Mouse (Mus musculus): Measurements from ENCODE around the gene Derl3. TPM values are rescaled to one million over a fixed set of nuclear protein-coding genes. Genes with fewer than 3 reads are reported as not detected.

Derl3 gene
- polyA plus RNA-seq, 1 experiment from 2014 or later = 2.7 TPM

DNA sequence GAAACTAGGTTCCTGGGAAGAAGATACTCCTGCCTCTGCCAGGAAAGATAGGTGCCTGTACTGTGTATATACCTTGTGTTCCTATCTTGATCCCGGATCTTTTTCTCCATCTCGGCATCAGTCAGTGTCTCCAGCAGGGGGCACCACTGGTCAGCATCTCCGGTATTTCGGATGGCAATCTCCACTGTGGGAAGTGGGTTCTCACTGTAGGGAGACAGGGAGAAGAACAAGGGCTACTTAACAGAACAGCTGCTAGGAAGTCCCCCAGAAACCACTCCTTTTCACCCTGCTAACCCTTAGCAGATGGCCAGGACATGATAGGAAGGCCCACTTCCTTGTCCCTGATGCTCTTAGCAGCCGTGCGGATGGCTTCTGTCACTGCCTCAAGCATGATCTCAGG, 4.2 kb downstream of the Derl3 start:
- ATAC-seq (ENCODE audit: low FRiP score, low read depth) = no peak
- Histone ChIP-seq H3K9me3 (no peaks in the 10 kb centered on the region), H3K4me1 (peaks cover 13% of the 10 kb centered on the region), H3K36me3 (peaks cover 72% of the 10 kb centered on the region), H3K4me2 (replicated peaks) (no peak overlapping the region), H3K9ac (no peak overlapping the region), H3K27ac (no peak overlapping the region), H3K4me3 (no peak overlapping the region), H3K27me3 (replicated peaks) (no peaks in the 10 kb centered on the region)
- WGBS = 46% methylated on average over 6 of the region's 6 CpGs

GRCm38 (mm10) chr10:75898039-75898564, 4.9 kb downstream of the Derl3 start:
- Histone ChIP-seq H3K9ac (no peak overlapping the region), H3K9me3 (no peaks in the 10 kb centered on the region), H3K27me3 (replicated peaks) (no peaks in the 10 kb centered on the region), H3K4me3 (no peak overlapping the region), H3K36me3 (peaks cover 80% of the 10 kb centered on the region), H3K4me1 (peaks cover 13% of the 10 kb centered on the region), H3K4me2 (replicated peaks) (no peak overlapping the region), H3K27ac (no peak overlapping the region)
- no peak for ATAC-seq (ENCODE audit: low FRiP score, low read depth)
- 78% methylated on average over 6 of the region's 6 CpGs for WGBS

DNA sequence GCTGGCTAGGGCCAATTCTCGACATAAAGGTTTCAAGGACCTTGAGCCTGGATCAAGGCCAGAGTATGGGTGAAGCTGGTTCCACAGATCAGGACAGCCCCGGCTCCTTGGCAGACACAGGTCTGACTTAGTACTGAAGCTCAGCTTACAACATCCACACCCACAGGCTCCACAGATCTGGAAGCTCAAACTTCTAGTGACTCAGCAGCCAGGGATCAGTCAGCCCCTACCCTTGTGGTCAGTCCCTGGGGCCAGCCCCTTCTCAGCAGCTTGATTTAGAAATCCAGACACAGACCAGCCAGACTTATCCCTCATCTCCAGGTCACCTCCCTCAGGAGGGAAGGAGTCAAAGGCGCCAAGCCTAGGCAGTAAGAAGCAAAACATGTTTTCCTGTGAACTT, 5.6 kb downstream of the Derl3 start:
- peaks cover 87% of the 10 kb centered on the region for H3K36me3 ChIP-seq
- peaks cover 6% of the 10 kb centered on the region; the same call in 1 of the 2 replicates for H3K4me1 ChIP-seq
- no peak for ATAC-seq (ENCODE audit: low FRiP score, low read depth)
- H3K9ac ChIP-seq = no peak overlapping the region
- H3K4me2 ChIP-seq (replicated peaks) = no peak overlapping the region
- H3K27ac ChIP-seq = no peak overlapping the region
- H3K9me3 ChIP-seq = no peaks in the 10 kb centered on the region
- H3K27me3 ChIP-seq (replicated peaks) = no peaks in the 10 kb centered on the region
- WGBS = 76% methylated on average over 3 of the region's 3 CpGs
- H3K4me3 ChIP-seq = no peak overlapping the region

GRCm38 (mm10) chr10:75904391-75904790, 11.2 kb downstream of the Derl3 start:
- Histone ChIP-seq H3K4me3 (no peak overlapping the region), H3K36me3 (peaks cover 90% of the 10 kb centered on the region), H3K9ac (no peak overlapping the region), H3K27me3 (replicated peaks) (no peaks in the 10 kb centered on the region), H3K4me1 (no peaks in the 10 kb centered on the region), H3K27ac (no peak overlapping the region), H3K9me3 (no peaks in the 10 kb centered on the region), H3K4me2 (replicated peaks) (no peak overlapping the region)
- ATAC-seq (ENCODE audit: low FRiP score, low read depth) = no peak
- WGBS = 91% methylated on average over 5 of the region's 5 CpGs

DNA sequence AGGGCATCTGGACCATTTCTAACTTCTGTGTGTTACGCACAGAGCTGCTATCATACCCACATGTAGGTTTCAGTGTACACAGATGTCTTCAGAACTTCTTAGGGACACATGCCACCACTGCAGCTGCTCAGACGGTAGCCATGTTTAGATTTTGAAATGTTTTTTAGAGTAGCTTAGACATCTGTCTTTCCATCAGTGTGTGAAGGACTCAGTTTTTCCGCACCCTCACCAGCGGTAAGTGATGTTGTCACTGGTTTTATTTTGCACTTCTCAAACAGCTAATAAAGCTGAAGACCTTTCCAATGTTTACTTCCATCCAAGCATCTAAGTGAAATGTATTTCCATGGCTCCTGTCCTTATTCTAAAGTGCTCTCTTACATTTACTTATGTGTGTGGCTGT, 13.7 kb downstream of the Derl3 start:
- no peak overlapping the region for H3K27ac ChIP-seq
- ATAC-seq (ENCODE audit: low FRiP score, low read depth) = no peak
- H3K27me3 ChIP-seq (replicated peaks) = no peaks in the 10 kb centered on the region
- no peak overlapping the region for H3K4me2 ChIP-seq (replicated peaks)
- no peaks in the 10 kb centered on the region for H3K4me1 ChIP-seq
- no peak overlapping the region for H3K4me3 ChIP-seq
- peaks cover 92% of the 10 kb centered on the region for H3K36me3 ChIP-seq
- 97% methylated on average over 4 of the region's 4 CpGs for whole genome bisulfite sequencing
- H3K9ac ChIP-seq = no peak overlapping the region
- no peaks in the 10 kb centered on the region for H3K9me3 ChIP-seq

DNA sequence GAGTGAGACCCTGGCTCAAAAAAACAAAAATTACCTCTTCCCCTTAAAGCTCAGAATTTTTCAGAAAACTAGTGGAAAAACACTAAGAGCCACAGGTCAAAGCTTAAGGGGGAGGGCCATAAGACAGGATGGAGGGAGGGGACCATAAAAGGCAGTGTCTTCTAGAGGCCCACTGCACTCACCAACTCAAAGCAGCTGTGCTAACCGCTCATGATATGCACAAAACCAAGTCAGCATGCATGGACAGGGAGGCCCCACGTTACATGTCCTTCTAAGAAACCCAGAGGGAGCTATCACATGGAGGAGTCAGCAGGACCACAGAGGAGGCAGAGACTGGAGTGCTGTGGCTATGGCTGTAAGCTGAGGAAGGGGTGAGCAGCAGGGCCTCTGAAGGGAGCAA, 17.5 kb downstream of the Derl3 start:
- no peaks in the 10 kb centered on the region for H3K27me3 ChIP-seq (replicated peaks)
- H3K9me3 ChIP-seq = no peaks in the 10 kb centered on the region
- H3K4me1 ChIP-seq = no peaks in the 10 kb centered on the region
- no peak overlapping the region for H3K27ac ChIP-seq
- 88% methylated on average over 2 of the region's 2 CpGs for WGBS
- peaks cover 81% of the 10 kb centered on the region for H3K36me3 ChIP-seq
- H3K9ac ChIP-seq = no peak overlapping the region
- no peak for ATAC-seq (ENCODE audit: low FRiP score, low read depth)
- H3K4me3 ChIP-seq = no peak overlapping the region
- H3K4me2 ChIP-seq (replicated peaks) = no peak overlapping the region

GRCm38 (mm10) chr10:75913013-75913589, 19.9 kb downstream of the Derl3 start:
- Histone ChIP-seq H3K4me3 (no peak overlapping the region), H3K27ac (no peak overlapping the region), H3K9ac (no peak overlapping the region), H3K4me2 (replicated peaks) (no peak overlapping the region), H3K9me3 (no peaks in the 10 kb centered on the region), H3K27me3 (replicated peaks) (no peaks in the 10 kb centered on the region), H3K4me1 (peaks cover 4% of the 10 kb centered on the region; the same call in 1 of the 2 replicates), H3K36me3 (peaks cover 69% of the 10 kb centered on the region)
- no peak for ATAC-seq (ENCODE audit: low FRiP score, low read depth)
- WGBS = 78% methylated on average over 6 of the region's 6 CpGs

DNA sequence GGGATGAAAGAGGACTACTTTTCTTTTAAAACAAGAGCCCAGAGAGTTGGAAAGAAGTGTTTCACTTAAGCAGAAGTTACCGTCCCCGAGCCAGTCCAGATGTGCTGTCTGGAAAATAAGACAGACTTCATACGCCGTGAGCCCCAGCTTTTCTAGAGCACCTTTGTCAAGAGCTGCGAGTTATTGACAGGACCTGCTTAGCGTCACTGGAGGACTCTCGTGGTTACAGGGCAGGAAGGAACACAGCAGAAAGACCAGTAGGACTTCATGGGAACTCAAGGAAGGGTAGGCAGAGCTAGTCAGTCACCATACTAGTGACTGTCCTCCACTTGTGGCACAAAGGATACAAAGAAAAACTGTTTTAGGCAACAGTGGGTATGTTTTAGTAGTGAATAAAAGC, 22.3 kb downstream of the Derl3 start:
- Histone ChIP-seq H3K27me3 (replicated peaks) (no peaks in the 10 kb centered on the region), H3K4me2 (replicated peaks) (no peak overlapping the region), H3K4me1 (peaks cover 26% of the 10 kb centered on the region), H3K27ac (no peak overlapping the region), H3K4me3 (no peak overlapping the region), H3K9me3 (no peaks in the 10 kb centered on the region), H3K9ac (no peak overlapping the region), H3K36me3 (peaks cover 52% of the 10 kb centered on the region)
- no peak for ATAC-seq (ENCODE audit: low FRiP score, low read depth)
- WGBS = 90% methylated on average over 7 of the region's 7 CpGs

GRCm38 (mm10) chr10:75916840-75917239, 23.6 kb downstream of the Derl3 start:
- peaks cover 40% of the 10 kb centered on the region for H3K36me3 ChIP-seq
- no peak overlapping the region for H3K4me3 ChIP-seq
- no peak overlapping the region for H3K27ac ChIP-seq
- H3K4me1 ChIP-seq = peaks cover 28% of the 10 kb centered on the region
- H3K4me2 ChIP-seq (replicated peaks) = no peak overlapping the region
- ATAC-seq (ENCODE audit: low FRiP score, low read depth) = no peak
- H3K9me3 ChIP-seq = no peaks in the 10 kb centered on the region
- no peaks in the 10 kb centered on the region for H3K27me3 ChIP-seq (replicated peaks)
- 79% methylated on average over 8 of the region's 8 CpGs for WGBS
- no peak overlapping the region for H3K9ac ChIP-seq

DNA sequence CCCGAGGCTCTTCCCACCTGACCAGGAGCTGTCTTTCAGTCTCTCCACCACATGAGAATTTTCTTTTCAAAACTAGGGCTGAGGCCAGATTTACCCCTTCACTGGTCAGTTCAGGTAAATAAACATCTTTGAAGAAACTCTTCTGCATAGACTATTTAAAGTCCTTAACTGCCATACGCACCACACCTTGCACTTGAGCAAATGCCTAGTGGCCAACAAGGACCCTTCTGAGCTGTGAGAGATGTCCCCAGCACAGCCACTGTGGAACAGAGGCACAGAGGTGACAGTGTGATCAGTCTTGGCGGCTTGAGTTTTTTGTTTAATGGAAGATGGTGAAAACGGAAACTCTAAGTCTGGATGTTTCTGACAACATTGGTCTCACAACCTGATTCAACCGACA, 25.8 kb downstream of the Derl3 start:
- H3K9me3 ChIP-seq = no peaks in the 10 kb centered on the region
- peaks cover 39% of the 10 kb centered on the region for H3K4me1 ChIP-seq
- H3K27ac ChIP-seq = no peak overlapping the region
- H3K4me2 ChIP-seq (replicated peaks) = peak overlapping the region; percentile 75
- 85% methylated on average over 5 of the region's 5 CpGs for WGBS
- H3K4me3 ChIP-seq = no peak overlapping the region
- ATAC-seq (ENCODE audit: low FRiP score, low read depth) = no peak
- peaks cover 26% of the 10 kb centered on the region for H3K36me3 ChIP-seq
- H3K27me3 ChIP-seq (replicated peaks) = no peaks in the 10 kb centered on the region
- no peak overlapping the region for H3K9ac ChIP-seq

DNA sequence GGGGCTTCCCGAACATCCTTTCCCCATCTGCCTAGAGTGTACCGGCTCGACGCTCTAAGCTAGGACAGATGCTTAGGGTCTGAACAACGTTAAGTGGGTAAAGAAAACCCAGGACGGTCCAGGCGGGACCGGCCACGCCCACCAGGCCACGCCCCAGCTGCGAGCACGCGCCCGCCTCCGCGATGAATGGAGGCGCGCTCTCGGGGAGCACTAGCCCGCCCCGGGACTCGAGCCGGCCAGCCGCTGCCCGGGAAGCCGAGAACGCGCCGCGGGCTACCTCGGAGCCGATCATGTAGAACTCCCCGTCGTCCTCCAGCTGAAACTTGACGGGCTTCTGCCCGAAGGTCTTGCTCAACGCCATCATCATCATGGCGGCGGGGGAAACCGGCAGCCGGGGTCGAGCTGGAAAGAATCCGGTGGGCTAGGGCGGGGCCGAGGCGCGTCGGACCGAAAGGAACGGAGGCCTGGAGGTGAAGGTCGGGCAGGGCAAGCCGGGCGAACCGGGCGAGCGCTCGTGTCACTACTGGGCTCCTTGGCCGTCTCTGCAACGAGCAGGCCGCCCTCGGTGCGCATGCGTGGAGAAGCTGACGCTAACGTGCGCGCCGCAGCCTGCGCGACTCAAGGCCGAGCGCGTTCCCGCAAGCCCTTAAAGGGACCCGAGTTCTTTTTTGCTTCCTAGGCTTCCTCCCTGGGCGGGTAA, 28.0 kb downstream of the Derl3 start, which contains the start of gene Smarcb1:
Gene Smarcb1, minus strand, starts transcription at position 592 of the 700 bp plus-strand sequence.
- WGBS = under 1% methylated on average over 76 of the region's 76 CpGs
- H3K4me1 ChIP-seq = peaks cover 39% of the 10 kb centered on the region

DNA sequence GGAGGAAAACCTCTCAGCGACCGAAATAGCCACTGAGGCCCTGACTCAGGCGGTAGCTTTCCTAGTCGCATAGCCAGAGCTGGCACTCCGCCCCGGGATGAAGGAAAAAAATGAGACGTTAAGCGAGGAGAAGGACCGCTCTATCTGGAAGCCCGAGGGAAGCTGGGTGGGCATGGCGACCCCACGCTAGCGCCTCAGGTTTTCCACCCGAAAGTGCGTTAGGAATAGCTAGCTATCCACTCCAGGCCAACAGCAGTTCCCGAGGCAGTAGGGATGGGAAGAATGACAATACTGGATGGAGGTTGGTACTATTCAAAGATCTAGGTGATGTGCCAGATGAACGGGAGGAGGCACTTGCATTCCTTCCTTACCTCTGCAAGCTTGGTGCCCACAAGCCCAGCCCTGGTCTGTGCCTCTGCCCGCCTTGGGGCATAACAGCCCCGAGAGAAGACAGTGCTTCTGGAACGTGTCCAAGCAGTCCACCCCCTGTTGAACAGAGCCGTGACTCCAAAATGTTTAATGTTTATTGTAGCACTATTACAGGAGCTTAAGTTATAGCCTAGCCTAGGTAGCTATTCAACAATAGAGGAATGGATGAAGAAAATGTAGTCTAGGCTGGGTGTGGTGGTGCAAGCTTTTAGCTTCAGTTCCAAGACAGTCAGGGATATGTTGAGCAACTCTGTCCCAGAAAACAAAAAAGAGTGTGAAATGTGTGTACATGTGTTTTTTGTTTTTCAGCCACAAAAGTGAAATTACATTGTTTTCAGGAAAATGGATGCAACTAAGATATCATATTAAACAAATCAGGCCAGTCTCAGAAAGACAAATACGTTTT, 28.7 kb downstream of the Derl3 start:
- peaks cover 16% of the 10 kb centered on the region for H3K36me3 ChIP-seq
- H3K9me3 ChIP-seq = no peaks in the 10 kb centered on the region
- peak overlapping the region; percentile 95 for H3K9ac ChIP-seq
- peak overlapping the region; percentile 93 for H3K27ac ChIP-seq
- peaks cover 39% of the 10 kb centered on the region for H3K4me1 ChIP-seq
- H3K4me3 ChIP-seq = peak overlapping the region; percentile 86
- peak overlapping the region; percentile 75 for H3K4me2 ChIP-seq (replicated peaks)
- 4% methylated on average over 22 of the region's 22 CpGs for WGBS
- ATAC-seq (ENCODE audit: low FRiP score, low read depth) = peak; percentile 65
- no peaks in the 10 kb centered on the region for H3K27me3 ChIP-seq (replicated peaks)

More for the DNA sequence above, 28.0 kb downstream of the Derl3 start, which contains the start of gene Smarcb1:
- peak within 1 kb of the TSS; percentile 75 for H3K4me2 ChIP-seq (replicated peaks)
- peaks cover 16% of the 10 kb centered on the region for H3K36me3 ChIP-seq
- peak within 1 kb of the TSS; percentile 93 for H3K27ac ChIP-seq
- H3K4me3 ChIP-seq = peak within 1 kb of the TSS; percentile 86
- peak; percentile 93 for ATAC-seq (ENCODE audit: low FRiP score, low read depth)
- no peaks in the 10 kb centered on the region for H3K9me3 ChIP-seq
- no peaks in the 10 kb centered on the region for H3K27me3 ChIP-seq (replicated peaks)
- peak within 1 kb of the TSS; percentile 95 for H3K9ac ChIP-seq

Measured in neural tube, embryonic 12.5 days (tissue).